Mouse (Mus musculus) hindlimb bud, embryonic 11.5 days (tissue): ENCODE results near the gene Vsx2.

Experiments used
- DNase-seq: peaks from one replicate; pipeline ENCODE4 v3.0.0-alpha.2; 2012; ENCODE audit warnings: low read depth, low spot score; ENCODE audit errors: extremely low spot score

Vsx2 gene

DNA sequence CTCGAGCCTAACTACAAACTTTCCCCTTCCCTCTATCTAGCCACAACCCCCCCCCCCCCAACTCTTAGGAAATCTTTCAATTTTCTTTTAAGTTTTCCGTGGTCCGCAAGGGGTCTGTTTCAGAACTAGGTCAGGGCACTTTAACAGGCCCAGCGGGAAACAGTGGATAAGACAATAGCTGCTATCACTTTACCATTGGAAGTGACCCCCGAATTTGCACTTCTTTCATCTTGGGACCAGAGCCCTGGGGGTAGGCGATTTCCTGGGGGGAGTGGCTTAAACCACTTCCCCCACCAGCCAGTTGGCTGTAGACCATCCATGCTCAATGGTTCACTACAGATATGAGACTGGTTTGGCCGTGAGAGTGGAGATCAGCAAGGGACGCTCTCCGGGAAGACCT is 71.1 kb downstream of the Vsx2 start, which contains the start of gene Vrtn:
Vrtn (plus strand) TSS at position 366 of the 400 bp plus-strand sequence.
- no peak for DNase-seq
